Mouse (Mus musculus) G1E (cell line): ENCODE data around the gene Socs7. TPM values are rescaled to one million over a fixed set of nuclear protein-coding genes. Genes with fewer than 3 reads are reported as not detected.

ENCODE experiments used
- ATAC-seq: 2 replicates; pipeline ENCODE4 v1.8.0; 2016; ENCODE audit warnings: mild to moderate bottlenecking; ENCODE audit not compliant: insufficient number of reproducible peaks, poor library complexity, low FRiP score, severe bottlenecking; ENCODE audit errors: extremely low read depth
- DNase-seq: peaks from one replicate; pipeline ENCODE4 v3.0.0; 2012; ENCODE audit warnings: low spot score
- H3K27me3 ChIP-seq: 2 replicates; pipeline ENCODE4 v1.6.1; 2012; ENCODE audit warnings: mild to moderate bottlenecking, low read length, inconsistent platforms; ENCODE audit not compliant: insufficient read depth
- H3K36me3 ChIP-seq: replicated peaks from 2 replicates; pipeline ENCODE3; 2012; ENCODE audit warnings: mild to moderate bottlenecking, inconsistent platforms
- H3K4me1 ChIP-seq: 2 replicates; pipeline ENCODE4 v1.6.1; 2012; ENCODE audit warnings: low read depth, low read length, inconsistent platforms, mixed read lengths; ENCODE audit not compliant: insufficient read depth
- H3K4me3 ChIP-seq: 2 replicates; pipeline ENCODE4 v1.5.1; 2012; ENCODE audit warnings: low read depth, mild to moderate bottlenecking, inconsistent platforms, low read length, moderate library complexity, mixed read lengths
- H3K9me3 ChIP-seq: replicated peaks from 2 replicates; pipeline ENCODE4 v1.6.1; 2012; ENCODE audit warnings: inconsistent platforms
- CTCF ChIP-seq: IDR thresholded peaks from 2 replicates; pipeline ENCODE4 v1.5.1; 2012; ENCODE audit warnings: low read depth, low read length, inconsistent platforms, mixed read lengths
- GATA1 ChIP-seq: IDR thresholded peaks from 2 replicates; pipeline ENCODE4 v1.6.1; 2012; ENCODE audit warnings: borderline replicate concordance, low read length, inconsistent platforms, mixed read lengths
- GATA2 ChIP-seq: IDR thresholded peaks from 2 replicates; pipeline ENCODE4 v1.6.1; 2012; ENCODE audit warnings: low read depth, low read length, inconsistent platforms, borderline replicate concordance
- POLR2AphosphoS5 ChIP-seq: IDR thresholded peaks from 2 replicates; pipeline ENCODE4 v1.6.1; 2012; ENCODE audit warnings: low read depth, low read length, inconsistent platforms; ENCODE audit not compliant: insufficient replicate concordance
- TAL1 ChIP-seq: conservative IDR thresholded peaks from 2 replicates; pipeline ENCODE4 v1.6.1; 2012; ENCODE audit warnings: low read depth, low read length, inconsistent platforms, mixed read lengths
- polyA plus RNA-seq: library from polyadenylated mRNA; stranded (reverse); fragments of >175 nt; gene quantifications from 2 replicates; pipeline ENCODE4 v1.2.3, GENCODE M21; 2012
- total RNA-seq, 2 experiments: library from RNA; stranded (forward) in 1 of 2; stranded (reverse) in 1 of 2; fragments of 200-1000 nt in 1 of 2; fragments of >200 nt in 1 of 2; fragmentation: Nextera tagmentation in 1 of 2; gene quantifications; 2 replicates each; pipeline ENCODE4 v1.2.3; 2014 to 2017

Gene Socs7
- total and polyA plus RNA-seq, 3 experiments, result 5.2 to 49.0 (median 15.4) TPM

DNA sequence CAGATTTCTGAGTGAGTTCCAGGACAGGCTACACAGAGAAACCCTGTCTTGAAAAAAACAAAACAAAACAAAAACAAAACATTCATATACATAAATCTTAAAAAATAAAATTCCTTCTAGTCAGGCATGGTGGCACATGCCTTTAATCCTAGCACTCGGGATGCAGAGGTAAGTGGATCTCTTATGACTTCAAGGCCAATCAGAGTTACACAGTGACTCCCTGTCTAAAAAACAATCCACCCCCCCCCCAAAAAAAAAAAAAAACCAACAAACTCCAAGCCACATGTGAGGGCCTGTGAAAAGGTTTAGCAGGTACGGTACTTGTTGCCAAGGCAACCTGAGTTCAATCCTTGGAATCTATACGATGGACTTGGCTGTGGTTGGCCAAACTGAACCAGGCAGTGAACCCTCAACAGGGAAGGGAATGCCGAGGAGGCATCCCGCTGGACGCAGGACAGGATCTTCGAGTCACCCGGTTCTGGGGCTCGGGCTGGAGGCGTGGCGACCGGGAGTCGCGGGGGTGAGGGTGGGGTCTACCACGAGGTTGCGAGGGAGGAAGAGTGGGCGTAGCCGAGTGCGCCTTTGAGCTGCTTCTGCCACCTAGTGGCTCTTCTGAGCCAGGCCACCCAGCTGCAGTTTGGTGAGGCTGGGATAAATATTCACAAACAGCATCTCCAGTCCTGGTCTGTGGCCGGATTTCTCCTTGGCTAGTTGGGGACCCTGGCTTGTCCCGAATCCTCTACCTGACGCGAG lies 37.8 kb downstream of the Socs7 start:
- peaks cover 41% of the 10 kb centered on the region for H3K27me3 ChIP-seq
- peak; percentile 40 for ATAC-seq
- H3K4me1 ChIP-seq, result peaks cover 25% of the 10 kb centered on the region
- H3K9me3 ChIP-seq, result no peaks in the 10 kb centered on the region
- peak; percentile 81 for DNase-seq
- H3K36me3 ChIP-seq, result peaks cover 23% of the 10 kb centered on the region
- TF ChIP-seq CTCF (peak; percentile 86), GATA1 (no peak)
- H3K4me3 ChIP-seq, result peak overlapping the region; percentile 68; the same call in 1 of the 2 replicates

DNA sequence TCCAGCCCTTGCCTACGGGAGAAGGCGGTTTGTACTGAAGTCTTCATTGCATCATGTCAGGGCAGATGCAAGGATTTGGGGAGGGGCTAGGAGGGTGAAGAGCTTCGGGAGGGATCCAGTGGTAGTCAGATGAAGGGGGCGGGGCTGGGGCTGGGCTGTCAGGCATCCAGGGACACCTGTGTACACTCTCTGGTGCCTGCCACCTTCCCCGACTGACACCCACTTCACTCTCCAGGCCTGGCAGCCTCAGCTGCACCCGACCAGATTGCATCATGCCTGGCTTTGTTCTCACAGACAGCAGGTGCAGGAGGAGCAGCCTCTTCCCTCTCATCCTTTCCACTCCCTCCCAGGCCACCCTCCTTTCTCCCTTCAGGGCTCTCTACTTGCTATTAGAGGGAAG lies 38.7 kb downstream of the Socs7 start:
- Histone ChIP-seq H3K9me3 (no peaks in the 10 kb centered on the region), H3K4me1 (peaks cover 33% of the 10 kb centered on the region), H3K4me3 (no peak overlapping the region), H3K36me3 (peaks cover 14% of the 10 kb centered on the region), H3K27me3 (peaks cover 50% of the 10 kb centered on the region)
- no peak for DNase-seq
- TF ChIP-seq TAL1 (no peak), GATA2 (no peak), CTCF (no peak), POLR2AphosphoS5 (no peak), GATA1 (no peak)
- ATAC-seq, result no peak

DNA sequence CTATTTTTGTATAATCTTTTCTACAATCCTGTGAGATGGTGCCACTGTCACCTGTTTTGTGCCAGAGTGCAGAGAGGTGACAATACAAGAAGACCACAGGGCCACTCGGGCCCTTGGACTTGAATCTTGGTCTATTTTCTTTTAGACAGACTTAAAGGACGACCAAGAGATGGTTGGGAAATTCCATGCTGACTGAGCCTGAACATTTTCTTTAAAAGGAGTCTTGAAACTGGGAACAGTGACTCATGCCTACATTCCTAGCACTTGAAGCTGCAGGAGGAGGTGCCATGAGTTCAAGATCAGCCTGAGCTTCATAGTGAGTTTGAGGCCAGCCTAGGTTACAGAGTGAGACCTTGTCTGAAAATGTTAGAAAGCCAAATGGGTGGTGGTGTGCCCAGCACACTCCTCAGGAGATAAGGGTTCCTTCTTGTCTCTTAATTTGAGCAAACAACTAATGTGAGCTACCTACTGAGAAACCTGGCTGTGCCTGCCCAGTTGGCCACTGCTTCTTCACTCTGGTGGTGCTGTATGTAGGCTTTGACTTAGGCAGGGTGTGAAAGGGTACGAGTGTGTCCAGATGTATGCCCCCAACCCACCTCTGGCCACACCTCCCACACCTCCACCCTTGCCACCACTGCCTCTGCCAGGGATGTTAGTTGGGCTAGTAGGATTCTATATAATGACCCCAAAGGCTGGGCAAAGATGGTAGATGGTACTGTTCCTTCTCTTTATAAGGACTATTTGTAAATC lies 39.5 kb downstream of the Socs7 start:
- no peak for DNase-seq
- TF ChIP-seq TAL1 (no peak), CTCF (no peak), GATA2 (no peak), POLR2AphosphoS5 (no peak), GATA1 (no peak)
- Histone ChIP-seq H3K4me3 (no peak overlapping the region), H3K27me3 (peaks cover 58% of the 10 kb centered on the region), H3K4me1 (peaks cover 35% of the 10 kb centered on the region), H3K9me3 (no peaks in the 10 kb centered on the region), H3K36me3 (peaks cover 8% of the 10 kb centered on the region)
- ATAC-seq, result no peak

DNA sequence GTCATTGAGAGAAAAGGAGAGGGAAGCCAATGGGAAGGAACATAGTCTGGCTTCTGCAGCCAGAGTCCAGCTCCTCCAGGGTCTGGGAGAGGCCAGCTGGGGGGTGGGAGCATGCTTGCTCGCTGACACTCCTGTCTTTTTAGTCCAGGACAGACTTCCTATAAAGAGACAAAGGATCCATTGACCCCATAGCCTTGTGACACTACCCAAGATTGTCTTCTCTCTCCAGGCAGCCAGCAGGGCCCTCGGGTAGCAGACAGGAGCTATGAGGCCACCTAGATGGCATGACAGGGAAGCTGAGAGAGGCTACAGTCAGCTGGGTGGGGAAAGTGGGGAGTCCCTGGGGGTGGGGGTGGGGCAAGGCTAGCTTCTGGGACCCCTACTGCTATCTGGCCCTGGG lies 40.4 kb downstream of the Socs7 start:
- DNase-seq (no peak), ATAC-seq (no peak)
- Histone ChIP-seq H3K4me3 (no peak overlapping the region), H3K36me3 (peaks cover 3% of the 10 kb centered on the region), H3K9me3 (no peaks in the 10 kb centered on the region), H3K27me3 (peaks cover 64% of the 10 kb centered on the region), H3K4me1 (peaks cover 35% of the 10 kb centered on the region)
- TF ChIP-seq GATA2, result no peak
- TF ChIP-seq GATA1, result no peak
- TF ChIP-seq POLR2AphosphoS5, result no peak
- TF ChIP-seq TAL1, result no peak
- no peak for TF ChIP-seq CTCF

GRCm38 (mm10) chr11:97403614-97404183 lies 41.3 kb downstream of the Socs7 start:
- Histone ChIP-seq H3K4me3 (no peak overlapping the region; the same call in 1 of the 2 replicates), H3K36me3 (peaks cover under 1% of the 10 kb centered on the region), H3K9me3 (no peaks in the 10 kb centered on the region), H3K4me1 (peaks cover 37% of the 10 kb centered on the region), H3K27me3 (peaks cover 67% of the 10 kb centered on the region)
- no peak for ATAC-seq
- no peak for TF ChIP-seq GATA1
- DNase-seq, result no peak

- TF ChIP-seq TAL1 (no peak), POLR2AphosphoS5 (no peak), CTCF (no peak), GATA1 (no peak)
- DNase-seq (peak; percentile 29), ATAC-seq (no peak)
- Histone ChIP-seq H3K36me3 (no peaks in the 10 kb centered on the region), H3K4me1 (peaks cover 37% of the 10 kb centered on the region), H3K27me3 (peaks cover 67% of the 10 kb centered on the region), H3K9me3 (no peaks in the 10 kb centered on the region), H3K4me3 (peak overlapping the region; percentile 70)
Measured at GRCm38 (mm10) chr11:97404184-97404760, 41.9 kb downstream of the Socs7 start.
